Mouse (Mus musculus) mature B cell (primary cell): ENCODE data around the gene Armc6.

Experiments
- in situ Hi-C: fragments of 300-500 bp; cut with MboI; formaldehyde crosslinking; loops from 2 replicates; pipeline ENCODE4 v1.14.3; 2019

Armc6 gene

DNA sequence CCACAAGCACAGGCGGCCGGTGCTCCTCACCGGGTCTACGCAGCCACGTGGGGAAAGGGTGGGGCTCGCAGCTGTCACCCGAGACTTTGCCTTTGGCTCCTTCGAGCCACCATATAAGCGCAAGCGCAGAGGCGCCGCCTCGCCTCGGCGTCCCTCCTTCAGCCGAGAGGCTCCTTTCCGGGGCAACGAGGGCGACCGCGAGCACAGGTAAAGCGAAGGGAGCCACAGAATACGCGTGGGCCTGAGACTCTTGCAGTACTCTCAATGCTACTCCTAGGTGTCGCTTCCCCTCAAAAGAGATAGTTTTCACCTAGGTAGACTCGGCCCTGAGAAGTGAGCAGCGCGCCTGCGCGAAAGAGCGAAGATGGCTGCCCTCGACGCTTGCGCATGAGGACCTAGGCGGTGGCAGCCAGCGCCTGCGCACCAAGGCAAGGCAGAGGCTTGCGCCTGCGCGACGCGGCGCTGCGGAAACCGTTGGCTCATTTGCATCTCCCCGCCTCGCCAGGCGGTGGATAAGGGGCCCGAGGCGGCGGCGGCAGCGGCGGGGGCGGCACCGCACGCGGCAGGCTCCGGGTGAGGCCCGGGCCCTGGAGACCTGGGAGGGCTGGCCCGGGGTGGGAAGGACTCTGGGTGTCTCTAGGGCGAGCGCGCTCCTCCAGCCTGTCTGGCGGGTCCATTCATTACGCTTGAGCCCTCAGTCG lies at the start of gene Armc6, which contains the start of gene Sugp2:
Armc6 (minus strand) TSS at position 387 of the 701 bp plus-strand sequence.
Sugp2 (plus strand) TSS at position 147 of the 701 bp plus-strand sequence.
- in situ Hi-C loops = no loop called here

DNA sequence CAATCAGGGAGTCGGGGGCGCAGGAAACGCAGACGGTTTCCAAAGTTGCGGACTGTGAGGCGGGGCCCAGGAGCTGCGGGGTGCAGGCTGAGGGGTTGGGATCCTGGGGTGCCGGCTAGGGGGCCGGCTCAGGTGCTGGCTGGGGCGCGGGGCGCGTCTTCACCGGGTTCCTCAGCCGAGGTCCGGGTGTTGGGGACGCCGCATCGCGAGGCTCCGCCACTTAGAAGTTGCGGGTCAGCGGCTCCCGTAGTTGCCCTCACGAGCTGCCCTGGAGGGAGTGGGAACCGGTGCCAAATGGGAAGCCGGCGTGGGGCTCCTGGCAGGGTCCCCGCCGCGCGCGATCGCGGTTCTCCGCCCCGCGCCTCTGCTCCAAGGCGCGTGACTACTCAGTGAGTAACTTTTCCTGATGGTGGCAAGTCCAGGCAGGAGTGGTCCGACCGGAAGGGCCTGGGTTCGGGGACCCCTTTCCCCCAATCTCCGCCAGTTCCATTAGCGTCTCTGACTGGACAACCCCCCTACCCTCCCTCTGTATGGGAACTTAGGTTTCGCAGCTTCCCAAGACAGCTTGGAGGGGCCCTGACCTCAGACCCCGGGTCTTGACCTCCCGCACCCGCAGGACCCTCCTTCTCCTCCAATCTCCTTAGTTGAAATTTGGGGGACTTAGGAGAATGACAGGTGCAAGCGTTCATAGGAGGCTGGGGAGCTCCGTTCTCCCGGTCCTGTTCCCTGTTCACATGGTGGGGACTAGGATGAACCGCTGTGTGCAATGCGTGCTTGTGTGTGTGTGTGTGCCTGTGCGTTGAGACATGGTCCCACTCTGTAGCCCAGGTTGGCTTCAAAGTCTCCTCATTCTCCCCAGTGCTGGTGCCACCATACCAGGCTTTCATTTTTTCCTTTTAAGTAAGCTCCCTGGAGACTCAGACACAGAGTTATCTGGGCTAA lies 49.1 kb upstream of the Armc6 start:
- in situ Hi-C loops = no loop called here

DNA sequence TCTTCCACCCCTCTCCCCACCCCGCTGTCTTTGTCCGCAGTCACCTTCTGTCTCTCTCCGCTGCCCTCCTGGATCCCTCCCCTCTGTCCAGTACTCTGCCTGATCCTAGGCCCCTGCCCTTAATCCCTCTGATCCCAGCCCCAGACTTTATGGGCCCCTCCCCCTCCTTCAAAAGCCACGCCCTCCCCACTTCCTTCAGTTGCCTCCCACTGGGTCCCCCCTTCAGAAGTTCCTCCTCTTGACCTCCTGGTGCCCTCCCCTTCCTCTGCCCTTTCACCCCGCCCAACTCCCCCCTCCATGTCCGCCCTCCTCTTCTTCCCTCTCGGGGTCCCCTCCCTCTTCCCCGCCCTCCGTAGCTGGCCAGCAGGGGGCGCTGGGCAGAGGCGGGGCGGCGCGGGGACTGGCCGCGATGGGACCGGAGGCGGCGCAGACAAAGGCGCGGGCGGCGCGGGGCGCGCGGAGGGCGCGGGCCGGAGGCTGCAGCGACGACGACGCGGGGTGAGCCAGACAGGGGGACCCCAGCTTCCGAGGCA lies 48.4 kb upstream of the Armc6 start, which contains the start of gene Homer3:
Homer3 (plus strand) TSS at position 225 of the 533 bp plus-strand sequence.
- in situ Hi-C loops = no loop called here

DNA sequence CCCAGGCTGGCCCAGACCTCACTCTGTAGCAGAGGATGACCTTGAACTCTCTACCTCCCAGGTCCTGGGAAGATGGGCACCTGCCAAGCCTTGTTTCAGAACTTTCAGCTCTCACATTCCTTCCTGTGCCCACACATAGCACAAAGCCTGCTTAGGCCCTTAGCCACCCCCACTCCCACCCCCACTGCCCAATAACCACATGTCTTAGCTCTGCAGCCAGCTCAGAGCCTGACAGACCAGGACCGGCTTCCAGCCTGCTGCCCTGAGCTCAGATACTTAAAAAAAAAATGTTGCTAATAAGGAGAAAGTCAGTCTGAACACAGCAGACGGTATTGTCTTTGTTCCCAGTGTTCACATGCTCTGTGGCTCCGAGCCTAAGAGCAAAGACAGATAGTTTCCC lies 46.7 kb upstream of the Armc6 start:
- in situ Hi-C loops = no loop called here

DNA sequence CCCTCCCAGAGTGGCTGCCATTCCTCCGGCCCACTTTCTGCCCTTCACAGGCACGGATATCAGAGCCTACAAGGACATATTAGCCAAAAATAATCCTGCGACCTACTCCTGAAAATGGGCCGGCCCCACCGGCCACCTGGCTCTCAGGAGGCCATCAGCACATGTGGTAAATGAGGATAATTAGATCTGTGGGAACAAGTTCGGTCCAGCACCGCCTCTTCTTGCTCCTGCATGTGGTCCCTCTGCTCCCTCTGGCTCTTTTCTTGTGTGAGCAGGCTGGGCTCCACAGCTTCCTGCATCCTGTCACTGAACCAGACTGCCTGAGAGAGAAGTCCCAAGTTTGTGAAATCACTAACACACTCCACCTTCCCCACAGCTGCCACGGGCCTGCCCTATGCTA lies 45.0 kb upstream of the Armc6 start:
- in situ Hi-C loops = no loop called here

DNA sequence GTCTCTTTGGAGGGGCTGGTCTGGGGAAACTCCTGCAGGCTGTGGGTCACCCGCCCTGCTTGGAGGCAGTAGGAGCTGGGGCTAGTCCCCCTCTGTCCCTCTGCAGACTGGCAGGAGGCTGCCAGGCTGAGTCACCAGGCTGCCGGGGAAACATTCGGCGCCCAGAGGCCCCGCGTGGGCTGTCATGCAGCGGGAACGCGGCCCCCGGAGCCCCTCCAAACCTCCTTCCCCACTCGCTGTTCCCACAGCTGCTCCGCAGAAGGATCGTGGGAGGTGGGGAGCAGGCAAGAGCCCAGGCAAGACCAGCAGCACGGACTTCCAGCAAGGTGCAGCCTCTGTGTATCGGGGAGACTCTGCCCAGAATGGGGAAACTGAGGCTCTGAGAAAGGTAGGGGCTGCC lies 43.9 kb upstream of the Armc6 start:
- in situ Hi-C loops = no loop called here

DNA sequence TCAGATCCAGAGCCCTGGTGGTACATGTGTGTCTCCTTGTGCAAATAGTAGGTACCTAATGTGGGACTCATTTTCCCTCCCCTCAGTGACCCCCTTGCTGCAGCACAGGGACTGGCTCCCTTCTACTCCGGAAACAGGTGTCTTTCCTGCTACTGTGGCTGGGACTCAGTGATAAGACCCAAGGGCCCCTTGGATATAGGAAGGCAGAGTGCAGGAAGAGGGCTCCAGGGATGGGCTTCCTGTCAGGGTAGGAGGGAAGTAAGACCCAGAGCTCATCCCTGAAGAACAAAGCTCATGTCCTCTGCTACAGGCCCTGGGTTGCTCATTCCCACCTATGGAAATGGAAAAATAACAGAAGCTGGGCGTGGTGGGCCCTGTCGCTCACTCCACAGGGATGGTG lies 42.2 kb upstream of the Armc6 start:
- in situ Hi-C loops = no loop called here

DNA sequence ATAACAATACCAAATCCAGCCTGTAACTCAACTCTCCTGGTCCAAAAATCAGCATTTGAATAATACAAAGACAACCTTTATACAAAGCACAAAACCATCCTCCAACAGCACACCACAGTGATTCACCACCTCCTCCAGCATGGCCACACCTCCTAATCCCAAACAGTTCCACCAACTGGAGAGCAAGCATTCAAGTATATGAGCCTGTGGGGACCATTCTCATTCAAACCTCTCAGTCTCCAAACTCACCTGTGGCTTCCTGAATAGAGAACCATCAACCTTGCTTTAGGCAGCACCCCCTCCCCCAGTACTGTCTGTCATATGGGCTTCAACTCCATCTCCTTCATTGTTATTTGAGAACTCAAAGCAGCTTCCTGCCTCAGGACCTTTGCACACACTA lies 40.1 kb upstream of the Armc6 start:
- in situ Hi-C loops = no loop called here

DNA sequence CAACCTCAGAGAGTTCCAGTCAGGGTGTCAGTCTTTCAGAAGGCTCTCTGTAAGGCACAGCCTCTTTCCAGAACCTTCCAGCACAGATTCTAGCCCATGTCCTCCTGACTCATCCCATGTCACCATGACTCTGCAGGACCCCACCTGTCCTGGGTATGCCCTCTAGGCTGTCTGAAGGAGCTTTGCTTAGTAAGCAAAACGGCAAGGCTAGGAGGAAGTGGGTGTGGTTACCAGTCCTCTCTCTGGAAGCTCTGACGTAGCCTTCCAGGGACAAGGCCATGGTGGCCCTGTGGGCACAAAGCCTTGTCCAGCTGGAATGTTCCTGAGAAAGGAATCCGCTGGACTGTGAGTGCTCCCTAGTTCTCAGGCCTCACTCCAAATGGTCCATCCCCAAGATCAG lies 38.7 kb upstream of the Armc6 start:
- in situ Hi-C loops = no loop called here

DNA sequence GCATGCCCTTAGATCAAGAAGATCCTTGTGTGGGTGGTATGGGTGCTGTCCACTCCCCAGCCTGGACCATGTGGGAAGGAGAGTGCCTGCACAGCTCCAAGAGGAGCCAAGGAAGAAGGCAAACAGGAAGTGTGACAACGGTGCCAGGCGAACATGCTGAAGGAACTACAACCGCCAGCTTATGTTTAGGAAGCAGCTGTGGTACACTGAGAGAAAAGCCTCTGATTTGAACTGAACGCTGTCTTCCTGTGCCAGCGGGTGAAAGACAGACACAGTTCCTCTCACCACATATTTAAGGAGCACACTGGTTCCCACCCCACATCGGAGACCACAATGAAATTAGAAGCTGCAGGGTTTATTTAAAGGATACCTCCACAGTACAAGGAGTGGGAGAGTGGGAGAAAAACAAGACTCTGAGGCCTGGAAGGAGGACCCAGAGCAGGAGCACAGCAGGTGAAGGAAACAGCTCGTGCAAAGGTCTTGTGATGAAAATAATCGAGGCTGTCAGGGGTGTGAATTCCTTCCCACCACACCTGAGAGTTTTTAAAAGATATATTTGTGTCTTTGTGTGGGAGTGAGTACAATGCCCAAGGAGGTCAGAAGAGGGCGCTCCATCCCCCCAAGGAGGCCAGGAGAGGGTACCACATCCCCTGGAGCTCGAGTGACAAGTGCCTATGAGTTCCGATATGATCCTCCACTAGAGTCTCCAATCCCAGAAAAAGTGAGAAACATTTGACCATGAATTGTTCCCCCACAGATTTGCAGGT lies 34.7 kb upstream of the Armc6 start:
- in situ Hi-C loops = no loop called here

DNA sequence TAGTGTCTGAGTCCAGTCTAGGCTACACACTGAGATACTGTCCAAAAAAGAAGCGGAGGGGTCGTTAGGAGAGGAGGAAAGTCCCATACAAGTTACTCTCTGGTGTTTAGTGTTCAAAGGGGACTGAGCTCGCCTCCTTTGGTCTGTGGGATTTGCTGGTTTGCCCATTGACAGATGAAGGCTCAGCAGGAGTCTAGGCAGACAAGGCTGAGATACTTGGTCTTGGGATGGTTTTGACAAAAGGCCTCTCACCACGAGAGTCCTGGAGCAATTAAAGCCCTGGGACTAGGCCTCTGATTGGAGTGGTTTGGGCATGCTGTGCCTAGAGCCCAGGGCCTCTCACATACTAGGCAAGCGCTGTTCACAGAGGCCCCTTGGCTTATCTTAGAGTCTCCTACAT lies 34.0 kb upstream of the Armc6 start:
- in situ Hi-C loops = no loop called here

DNA sequence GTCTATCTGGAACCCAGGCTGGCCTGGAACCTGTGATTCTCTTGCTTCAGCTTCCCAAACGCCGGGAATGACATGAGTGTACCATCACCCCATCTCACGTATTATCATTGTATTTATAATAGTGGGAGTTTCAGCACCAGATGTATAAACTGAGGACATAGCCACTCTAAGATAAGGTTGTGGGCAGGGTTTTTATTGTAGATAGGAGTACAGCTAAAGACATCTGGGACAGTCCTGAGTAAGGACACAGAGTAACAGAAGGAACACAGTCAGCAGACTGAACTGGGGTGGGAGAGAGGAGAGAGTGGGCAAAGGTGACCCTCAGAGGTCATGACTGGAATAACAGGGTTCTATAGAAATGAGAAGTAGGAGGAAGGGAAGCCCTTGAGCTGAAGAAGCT lies 33.4 kb upstream of the Armc6 start:
- in situ Hi-C loops = no loop called here

DNA sequence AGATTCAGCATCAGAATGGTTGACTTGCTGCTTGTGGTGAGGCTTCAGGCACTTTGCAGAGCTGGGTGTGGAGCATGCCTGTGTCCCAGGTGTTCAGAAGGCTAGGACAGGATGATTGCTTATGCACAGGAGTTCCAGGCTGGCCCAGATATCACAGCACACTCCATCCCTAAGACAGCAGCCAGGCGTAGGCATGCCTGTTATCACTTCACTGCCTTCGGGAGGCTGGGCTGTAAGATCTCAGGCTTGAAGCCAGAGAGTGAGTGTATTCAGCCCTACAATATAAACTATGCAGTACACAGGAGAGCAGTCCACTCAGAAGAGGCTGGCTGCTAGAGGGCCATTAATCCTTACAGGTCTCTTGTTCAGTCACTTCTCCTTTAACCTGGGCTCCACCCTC lies 24.8 kb upstream of the Armc6 start:
- in situ Hi-C loops = no loop called here

DNA sequence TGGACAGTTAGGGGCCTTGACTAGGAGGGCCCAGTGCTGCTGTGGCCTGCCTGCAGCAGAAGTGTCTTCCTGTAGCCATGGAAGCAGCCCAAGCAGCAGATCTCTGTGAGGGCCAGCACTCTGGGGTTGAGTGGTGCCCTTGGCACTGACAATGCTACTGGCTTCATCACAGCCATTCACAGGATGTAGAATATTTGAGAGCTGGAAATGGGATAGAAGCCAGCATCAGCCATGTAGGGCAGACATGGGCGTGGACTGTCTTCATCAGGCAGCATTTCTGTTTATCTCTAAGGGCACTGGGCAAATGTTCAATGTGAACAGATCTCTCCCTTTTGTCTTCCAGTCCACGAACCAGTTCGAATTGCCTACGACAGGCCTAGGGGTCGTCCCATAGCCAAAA lies 24.3 kb upstream of the Armc6 start:
- in situ Hi-C loops = no loop called here

DNA sequence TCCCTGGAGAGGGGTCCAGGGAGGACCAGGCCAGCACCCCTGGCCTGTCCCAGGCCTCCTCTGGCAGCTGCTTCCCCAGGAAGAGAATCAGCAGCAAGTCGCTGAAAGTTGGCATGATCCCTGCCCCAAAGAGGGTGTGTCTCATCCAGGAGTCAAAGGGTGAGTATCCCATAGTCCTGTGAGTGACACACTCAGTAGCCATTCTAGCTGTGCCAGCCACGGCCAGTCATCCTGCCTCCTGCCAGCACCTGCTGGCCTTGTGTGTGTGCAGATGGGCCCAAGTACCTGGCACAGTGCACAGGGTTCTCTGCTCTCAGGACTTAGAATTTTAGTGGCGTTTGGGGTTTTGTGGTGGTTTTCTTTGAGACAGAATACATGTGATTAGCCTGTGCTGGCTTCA lies 23.2 kb upstream of the Armc6 start:
- in situ Hi-C loops = no loop called here

DNA sequence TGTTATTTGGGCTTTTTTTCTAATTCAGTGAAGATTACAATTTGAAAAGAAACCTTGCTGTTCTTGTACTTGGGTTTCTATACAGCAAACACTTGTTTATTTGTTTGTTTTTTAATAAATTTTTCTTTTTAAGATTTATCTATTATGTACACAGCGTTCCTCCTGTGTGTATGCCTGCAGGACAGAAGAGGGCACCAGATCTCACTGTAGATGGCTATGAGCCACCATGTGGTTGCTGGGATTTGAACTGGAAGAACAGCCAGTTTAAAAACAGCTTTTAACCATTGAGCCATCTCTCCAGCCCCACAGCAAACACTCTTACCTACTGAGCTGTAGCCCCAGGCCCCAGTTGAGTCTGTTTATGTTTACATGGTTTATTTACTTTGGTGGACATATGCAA lies 20.4 kb upstream of the Armc6 start:
- in situ Hi-C loops = no loop called here

DNA sequence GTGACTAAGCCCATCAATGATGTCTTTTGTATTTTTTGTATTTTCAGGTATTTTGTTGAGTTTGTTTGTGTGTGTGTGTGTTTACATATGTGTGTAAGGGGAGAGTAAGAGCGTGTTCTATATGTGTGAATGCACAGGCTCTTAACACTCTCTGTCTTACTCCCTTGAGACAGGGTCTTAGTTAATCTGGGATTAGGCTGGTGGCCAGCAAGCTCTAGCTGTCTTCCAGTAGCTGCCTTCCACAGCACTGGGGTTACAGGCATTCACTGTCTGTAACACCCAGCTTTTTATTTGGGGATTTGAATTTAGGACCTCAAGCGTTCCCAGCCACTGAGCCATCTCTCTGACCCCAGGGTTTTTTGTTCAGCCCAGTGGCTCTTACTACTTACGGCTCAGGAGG lies 13.6 kb upstream of the Armc6 start:
- in situ Hi-C loops = no loop called here

DNA sequence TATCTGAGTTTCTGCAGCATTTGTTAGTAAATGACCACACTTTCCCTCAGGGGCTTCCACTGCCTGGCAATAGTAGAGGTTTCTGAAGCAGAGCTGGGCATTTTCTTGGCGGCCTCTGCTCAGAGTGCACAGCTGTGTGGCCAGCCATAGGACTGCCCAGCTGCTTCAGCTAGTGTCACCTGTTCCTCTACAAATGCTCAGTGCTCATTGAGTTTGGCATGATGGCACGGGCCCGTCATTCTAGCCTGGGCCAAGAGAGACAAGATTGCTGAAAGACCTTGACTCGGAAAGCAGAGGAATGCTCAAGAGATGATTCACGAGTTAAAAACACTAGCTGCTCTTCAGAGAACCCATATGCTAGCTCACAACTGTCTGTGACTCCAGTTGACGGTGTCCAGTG lies 12.4 kb upstream of the Armc6 start:
- in situ Hi-C loops = no loop called here

DNA sequence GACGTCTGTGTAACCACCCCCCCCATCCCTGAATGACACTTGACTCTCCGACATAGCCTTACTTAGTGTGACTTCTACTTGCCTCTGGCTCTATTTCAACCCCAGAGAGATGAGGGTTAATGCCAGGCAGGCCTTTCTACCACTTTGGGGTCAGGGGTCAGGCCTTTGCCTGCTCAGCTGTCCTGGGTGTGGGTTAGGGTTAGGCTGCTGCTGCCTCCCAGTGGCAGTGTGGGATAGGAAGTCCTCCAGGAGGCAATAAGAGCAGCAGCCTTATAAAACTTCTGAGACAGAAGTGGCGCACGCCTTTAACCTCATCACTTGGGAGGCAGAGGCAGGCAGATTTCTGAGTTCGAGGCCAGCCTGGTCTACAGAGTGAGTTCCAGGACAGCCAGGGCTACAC lies 6.4 kb upstream of the Armc6 start:
- in situ Hi-C loops = no loop called here

DNA sequence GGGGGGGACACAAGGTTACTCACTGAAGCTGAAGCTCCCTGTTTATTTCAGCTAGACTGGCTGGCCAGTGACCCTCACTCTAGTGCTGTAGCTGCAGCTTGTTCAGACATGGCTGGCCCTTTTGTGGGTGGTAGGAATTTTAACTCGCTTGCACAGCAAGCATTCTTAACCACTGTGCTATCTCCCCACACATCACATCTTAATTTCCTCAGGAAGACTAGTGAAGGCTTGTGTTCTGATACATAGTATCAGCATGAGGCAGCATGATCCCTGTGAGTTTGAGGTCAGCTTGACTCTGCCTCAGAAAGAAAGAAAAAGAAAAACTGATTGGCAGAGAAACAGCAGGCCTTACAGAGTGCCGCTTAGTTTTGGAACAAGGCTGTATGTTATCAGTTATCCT lies 3.6 kb upstream of the Armc6 start:
- in situ Hi-C loops = no loop called here

DNA sequence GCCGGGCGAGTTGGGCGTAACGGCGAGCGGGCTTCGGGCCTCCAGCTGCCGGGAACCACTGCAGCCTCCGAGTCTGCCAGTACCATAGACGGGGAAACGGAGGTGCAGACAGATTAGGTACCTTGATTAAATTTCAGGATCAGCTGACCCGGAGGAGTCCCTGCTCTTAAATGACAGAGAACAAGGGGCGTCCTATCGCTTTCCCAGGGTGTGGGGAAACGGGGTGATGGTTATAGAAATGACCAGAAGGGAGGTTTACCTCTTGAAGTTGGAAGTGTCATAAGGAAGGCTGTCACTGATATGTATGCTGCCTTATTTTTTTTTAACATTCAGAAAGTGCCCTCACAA lies 489 bp upstream of the Armc6 start:
- in situ Hi-C loops = no loop called here

DNA sequence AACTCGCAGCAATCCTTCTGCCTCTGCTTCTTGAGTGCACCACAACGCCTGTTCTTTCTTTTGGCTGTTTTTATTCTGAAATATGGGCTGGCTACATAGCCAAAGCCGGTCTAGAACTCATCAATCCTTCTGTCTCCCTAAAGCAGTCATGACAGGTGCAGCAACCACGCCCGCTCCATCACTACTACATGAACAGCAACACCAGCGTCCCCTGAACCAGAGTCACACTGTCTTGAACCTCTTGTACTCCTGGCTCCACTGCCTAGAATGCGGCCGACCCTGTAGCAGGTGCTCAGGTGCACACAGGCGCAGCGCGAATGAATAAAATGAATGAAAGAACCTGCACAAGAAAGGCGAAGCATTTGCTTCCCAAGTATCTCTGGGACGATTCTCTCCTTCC lies 660 bp downstream of the Armc6 start:
- in situ Hi-C loops = no loop called here
